Mouse (Mus musculus) left cerebral cortex, postnatal 14 days (tissue): ENCODE results near the gene AL732309.1. TPM values are rescaled to one million over a fixed set of nuclear protein-coding genes. Genes with fewer than 3 reads are reported as not detected.

Source experiments
- total RNA-seq, 2 experiments: library from RNA; stranded (reverse); gene quantifications; 2 replicates each; pipeline ENCODE4 v1.2.3; 2021

Gene AL732309.1
- total RNA-seq, 2 experiments from 2014 or later, result 2.3 to 2.8 TPM

Other genes with a start within 250 kb of the AL732309.1 start
- gene Nsmf, start 192.5 kb downstream of the AL732309.1 start, total RNA-seq, result 100 to 1,000 TPM; 565 to 580 TPM
- gene Entpd8, start 166.6 kb downstream of the AL732309.1 start, total RNA-seq, result not detected
- not detected for gene Noxa1, start 151.7 kb downstream of the AL732309.1 start, total RNA-seq
- gene Nrarp, start 66.1 kb downstream of the AL732309.1 start, total RNA-seq, result 10 to 100 TPM; 38.6 to 44.9 TPM
- 1 to 10 TPM; 1.7 to 2.6 TPM for gene Tor4a, start 50.0 kb downstream of the AL732309.1 start, total RNA-seq
- 10 to 100 TPM; 49.9 to 52.1 TPM for gene Nelfb, start 35.4 kb downstream of the AL732309.1 start, total RNA-seq
- gene Stpg3, start 32.2 kb downstream of the AL732309.1 start, total RNA-seq, result under 1 TPM; 0.27 to 0.44 TPM
- not detected for gene Fam166a, start 28.1 kb downstream of the AL732309.1 start, total RNA-seq
- gene Tubb4b, start 22.2 kb downstream of the AL732309.1 start, total RNA-seq, result 100 to 1,000 TPM; 478 to 505 TPM
- not detected for gene Slc34a3, start 12.5 kb downstream of the AL732309.1 start, total RNA-seq
- gene Rnf224, start 10.1 kb downstream of the AL732309.1 start, total RNA-seq, result not detected
- gene Rnf208, start 4.6 kb downstream of the AL732309.1 start, total RNA-seq, result 100 to 1,000 TPM; 220 to 242 TPM
- gene Cysrt1, start 4.4 kb downstream of the AL732309.1 start, total RNA-seq, result under 1 TPM in 1 of 2 experiments, not detected in 1; 0.79 TPM
- 10 to 100 TPM; 35.3 to 41.3 TPM for gene Tmem203, start 8.6 kb upstream of the AL732309.1 start, total RNA-seq
- gene Tprn, start 15.8 kb upstream of the AL732309.1 start, total RNA-seq, result 10 to 100 TPM; 14.2 to 15.7 TPM
- 10 to 100 TPM; 70.9 to 72.1 TPM for gene Ssna1, start 25.6 kb upstream of the AL732309.1 start, total RNA-seq
- gene Anapc2, start 25.6 kb upstream of the AL732309.1 start, total RNA-seq, result 10 to 100 TPM; 69.8 to 73.2 TPM
- not detected for gene Tmem210, start 41.3 kb upstream of the AL732309.1 start, total RNA-seq
- not detected for gene Lrrc26, start 43.1 kb upstream of the AL732309.1 start, total RNA-seq
- 100 to 1,000 TPM; 477 to 493 TPM for gene Grin1, start 72.3 kb upstream of the AL732309.1 start, total RNA-seq
- 10 to 100 TPM; 57.2 to 59.0 TPM for gene Man1b1, start 85.5 kb upstream of the AL732309.1 start, total RNA-seq
- gene Dpp7, start 109.5 kb upstream of the AL732309.1 start, total RNA-seq, result 10 to 100 TPM; 28.0 to 31.6 TPM
- 10 to 100 TPM; 12.2 to 14.8 TPM for gene Uap1l1, start 118.8 kb upstream of the AL732309.1 start, total RNA-seq
- gene Sapcd2, start 125.5 kb upstream of the AL732309.1 start, total RNA-seq, result 1 to 10 TPM; 6.2 to 7.0 TPM
- gene Entpd2, start 149.0 kb upstream of the AL732309.1 start, total RNA-seq, result 10 to 100 TPM; 14.7 to 17.5 TPM
- gene Npdc1, start 152.5 kb upstream of the AL732309.1 start, total RNA-seq, result 100 to 1,000 TPM; 366 to 370 TPM
- under 1 TPM; 0.26 to 0.27 TPM for gene Fut7, start 176.4 kb upstream of the AL732309.1 start, total RNA-seq
- gene Abca2, start 181.8 kb upstream of the AL732309.1 start, total RNA-seq, result 100 to 1,000 TPM; 137 to 152 TPM
- 1 to 10 TPM in 1 of 2 experiments, under 1 TPM in 1; 0.59 to 1.2 TPM for gene Clic3, start 210.0 kb upstream of the AL732309.1 start, total RNA-seq
- gene Paxx, start 214.2 kb upstream of the AL732309.1 start, total RNA-seq, result 10 to 100 TPM; 64.1 to 66.3 TPM
- gene Ptgds, start 223.2 kb upstream of the AL732309.1 start, total RNA-seq, result 1,000 to 10,000 TPM; 1,462 to 1,765 TPM
- not detected for gene Lcn12, start 247.0 kb upstream of the AL732309.1 start, total RNA-seq